Mouse (Mus musculus): ENCODE data around the gene Gm11938.
"Not testable (repeated sequence)": the region's sequence is repeated elsewhere in the genome, so short reads cannot be mapped to it uniquely, and the experiment has no call there.

Gm11938 gene

GRCm38 (mm10) chr11:99603208-99603607, at the start of gene Gm11938:
Gene Gm11938 (minus strand): TSS chr11:99603308.
- CTCF ChIA-PET, result not testable (repeated sequence)

GRCm38 (mm10) chr11:99650136-99650535, 47.0 kb upstream of the Gm11938 start, which contains the start of gene Gm11555:
Gene Gm11555 (minus strand): TSS chr11:99650236.
- CTCF ChIA-PET, result no interaction called here

- CTCF ChIA-PET, result no interaction called here
Measured at GRCm38 (mm10) chr11:99646444-99646843, 43.3 kb upstream of the Gm11938 start.

- CTCF ChIA-PET, result no interaction called here
Measured at GRCm38 (mm10) chr11:99644351-99644750, 41.2 kb upstream of the Gm11938 start.

GRCm38 (mm10) chr11:99643635-99644139, 40.6 kb upstream of the Gm11938 start, which contains the start of gene Krtap4-7:
Gene Krtap4-7 (minus strand): TSS chr11:99644089.
- CTCF ChIA-PET, result not testable (repeated sequence)

- CTCF ChIA-PET, result no interaction called here
Measured at GRCm38 (mm10) chr11:99640926-99641325, 37.8 kb upstream of the Gm11938 start.

- CTCF ChIA-PET, result no interaction called here
Measured at GRCm38 (mm10) chr11:99637086-99637485, 34.0 kb upstream of the Gm11938 start.

- CTCF ChIA-PET, result no interaction called here
Measured at GRCm38 (mm10) chr11:99634653-99635134, 31.6 kb upstream of the Gm11938 start, which contains the start of gene Krtap4-2. Gene Krtap4-2 (minus strand): TSS chr11:99635084.

- CTCF ChIA-PET, result no interaction called here
Measured at GRCm38 (mm10) chr11:99633293-99633692, 30.2 kb upstream of the Gm11938 start.

GRCm38 (mm10) chr11:99630890-99631289, 27.8 kb upstream of the Gm11938 start:
- CTCF ChIA-PET, result no interaction called here

GRCm38 (mm10) chr11:99628138-99628537, 25.0 kb upstream of the Gm11938 start, which contains the start of gene Krtap4-1:
Gene Krtap4-1 (minus strand): TSS chr11:99628238.
- CTCF ChIA-PET, result no interaction called here

- CTCF ChIA-PET, result no interaction called here
Measured at GRCm38 (mm10) chr11:99620335-99620734, 17.2 kb upstream of the Gm11938 start, which contains the start of gene Gm11562. Gene Gm11562 (minus strand): TSS chr11:99620435.

- CTCF ChIA-PET, result no interaction called here
Measured at GRCm38 (mm10) chr11:99614796-99615363, 11.8 kb upstream of the Gm11938 start, which contains the start of gene Krtap2-4. Gene Krtap2-4 (minus strand): TSS chr11:99614846.

- CTCF ChIA-PET, result not testable (repeated sequence)
Measured at GRCm38 (mm10) chr11:99610089-99610488, 7.0 kb upstream of the Gm11938 start, which contains the start of gene Gm11937. Gene Gm11937 (minus strand): TSS chr11:99610189.

GRCm38 (mm10) chr11:99609126-99609525, 6.0 kb upstream of the Gm11938 start:
- CTCF ChIA-PET, result no interaction called here

- CTCF ChIA-PET, result not testable (repeated sequence)
Measured at GRCm38 (mm10) chr11:99597742-99598141, 5.4 kb downstream of the Gm11938 start, which contains the start of gene Krtap9-3. Gene Krtap9-3 (minus strand): TSS chr11:99598105.

- CTCF ChIA-PET, result no interaction called here
Measured at GRCm38 (mm10) chr11:99590981-99591380, 12.1 kb downstream of the Gm11938 start, which contains the start of gene Krtap1-3. Gene Krtap1-3 (minus strand): TSS chr11:99591339.

- CTCF ChIA-PET, result no interaction called here
Measured at GRCm38 (mm10) chr11:99585096-99585495, 18.0 kb downstream of the Gm11938 start.

- CTCF ChIA-PET, result no interaction called here
Measured at GRCm38 (mm10) chr11:99583245-99583704, 19.8 kb downstream of the Gm11938 start, which contains the start of gene Krtap1-4. Gene Krtap1-4 (minus strand): TSS chr11:99583654.

GRCm38 (mm10) chr11:99581564-99581963, 21.5 kb downstream of the Gm11938 start:
- CTCF ChIA-PET, result no interaction called here

GRCm38 (mm10) chr11:99581051-99581450, 22.1 kb downstream of the Gm11938 start:
- CTCF ChIA-PET, result no interaction called here

GRCm38 (mm10) chr11:99580636-99581035, 22.5 kb downstream of the Gm11938 start, which contains the start of gene Krtap1-5:
Gene Krtap1-5 (minus strand): TSS chr11:99581016.
- CTCF ChIA-PET, result no interaction called here

GRCm38 (mm10) chr11:99574106-99574505, 29.0 kb downstream of the Gm11938 start:
- CTCF ChIA-PET, result no interaction called here
